Mouse (Mus musculus) cerebellum, adult 2 months (tissue): ENCODE data around the gene Usb1. TPM values are rescaled to one million over a fixed set of nuclear protein-coding genes. Genes with fewer than 3 reads are reported as not detected.

Experiments used
- DNase-seq, 2 experiments: peaks; one replicate each; pipeline ENCODE4 v3.0.0; 2021
- H3K27ac ChIP-seq: fragments of 200-500 bp; 2 replicates; pipeline ENCODE4 v1.5.1; 2012; ENCODE audit warnings: low read length, control low read depth, inconsistent platforms; ENCODE audit not compliant: insufficient read depth
- H3K27me3 ChIP-seq: fragments of 200-500 bp; 2 replicates; pipeline ENCODE4 v1.6.1; 2012; ENCODE audit warnings: inconsistent platforms, mild to moderate bottlenecking, low read length, moderate library complexity; ENCODE audit not compliant: control insufficient read depth, insufficient read depth
- H3K4me1 ChIP-seq: fragments of 200-500 bp; 2 replicates; pipeline ENCODE4 v1.6.1; 2011; ENCODE audit warnings: low read length; ENCODE audit not compliant: control insufficient read depth, insufficient read depth
- H3K4me3 ChIP-seq: fragments of 200-500 bp; replicated peaks from 2 replicates; pipeline ENCODE3; 2011; ENCODE audit warnings: mild to moderate bottlenecking, low read depth, low read length, control low read depth; ENCODE audit not compliant: insufficient read depth
- CTCF ChIP-seq: fragments of 200-500 bp; IDR thresholded peaks from 2 replicates; pipeline ENCODE4 v1.5.1; 2011; ENCODE audit warnings: low read depth, mild to moderate bottlenecking, control low read depth, low read length, moderate library complexity, borderline replicate concordance; ENCODE audit not compliant: insufficient read depth
- POLR2A ChIP-seq: fragments of 200-500 bp; IDR thresholded peaks from 2 replicates; pipeline ENCODE4 v1.6.1; 2011; ENCODE audit warnings: low read length, control low read depth, borderline replicate concordance; ENCODE audit not compliant: insufficient read depth
- WGBS: fragments of 180-500 bp; shearing (Covaris S2); methylation state at CpG from one replicate; pipeline ENCODE4 v1.1.7; 2018; 5-methylcytosine and 5-hydroxymethylcytosine counted together
- polyA plus RNA-seq: library from polyadenylated mRNA; depleted of rRNA; stranded (reverse); fragments of >200 nt; gene quantifications from 2 replicates; pipeline ENCODE4 v1.2.3, GENCODE M21; 2012

Usb1 gene
- polyA plus RNA-seq, 1 experiment: 12.4 TPM

- WGBS: 5% methylated on average over 62 of the region's 62 CpGs
- DNase-seq: peak; percentile 42 to 54
- peak overlapping the region; percentile 48 for H3K4me3 ChIP-seq
- TF ChIP-seq POLR2A (no peak), CTCF (no peak)
- no peak overlapping the region for H3K27ac ChIP-seq
- no peaks in the 10 kb centered on the region for H3K27me3 ChIP-seq
- peaks cover 4% of the 10 kb centered on the region; the same call in 1 of the 2 replicates for H3K4me1 ChIP-seq
Observed at GRCm38 (mm10) chr8:95352871-95353866, 21.1 kb downstream of the Usb1 start.

DNA sequence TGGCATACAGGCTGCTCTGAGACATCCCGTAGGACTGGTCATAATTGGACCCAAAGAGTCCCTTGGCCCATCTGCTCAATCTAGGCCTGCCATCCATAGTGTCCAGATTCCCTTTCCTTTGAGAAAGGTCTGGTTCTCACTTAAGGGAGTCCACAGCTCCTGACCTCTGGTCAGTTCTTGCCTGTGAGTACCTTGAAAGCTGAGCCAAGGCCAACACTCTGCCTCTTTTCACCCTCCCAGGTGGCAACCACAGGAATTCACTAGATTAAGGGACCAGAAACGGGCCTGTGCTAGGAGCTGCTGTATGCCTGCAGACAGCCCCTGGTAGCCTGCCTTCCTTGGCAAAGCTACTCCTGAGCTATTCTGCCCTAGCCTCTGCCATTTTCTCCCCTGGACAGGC lies 22.5 kb downstream of the Usb1 start:
- Histone ChIP-seq H3K4me3 (no peak overlapping the region), H3K27ac (no peak overlapping the region), H3K4me1 (no peaks in the 10 kb centered on the region; the same call in 1 of the 2 replicates), H3K27me3 (no peaks in the 10 kb centered on the region)
- TF ChIP-seq CTCF: no peak
- TF ChIP-seq POLR2A: no peak
- DNase-seq: no peak
- 87% methylated on average over 2 of the region's 2 CpGs for WGBS

DNA sequence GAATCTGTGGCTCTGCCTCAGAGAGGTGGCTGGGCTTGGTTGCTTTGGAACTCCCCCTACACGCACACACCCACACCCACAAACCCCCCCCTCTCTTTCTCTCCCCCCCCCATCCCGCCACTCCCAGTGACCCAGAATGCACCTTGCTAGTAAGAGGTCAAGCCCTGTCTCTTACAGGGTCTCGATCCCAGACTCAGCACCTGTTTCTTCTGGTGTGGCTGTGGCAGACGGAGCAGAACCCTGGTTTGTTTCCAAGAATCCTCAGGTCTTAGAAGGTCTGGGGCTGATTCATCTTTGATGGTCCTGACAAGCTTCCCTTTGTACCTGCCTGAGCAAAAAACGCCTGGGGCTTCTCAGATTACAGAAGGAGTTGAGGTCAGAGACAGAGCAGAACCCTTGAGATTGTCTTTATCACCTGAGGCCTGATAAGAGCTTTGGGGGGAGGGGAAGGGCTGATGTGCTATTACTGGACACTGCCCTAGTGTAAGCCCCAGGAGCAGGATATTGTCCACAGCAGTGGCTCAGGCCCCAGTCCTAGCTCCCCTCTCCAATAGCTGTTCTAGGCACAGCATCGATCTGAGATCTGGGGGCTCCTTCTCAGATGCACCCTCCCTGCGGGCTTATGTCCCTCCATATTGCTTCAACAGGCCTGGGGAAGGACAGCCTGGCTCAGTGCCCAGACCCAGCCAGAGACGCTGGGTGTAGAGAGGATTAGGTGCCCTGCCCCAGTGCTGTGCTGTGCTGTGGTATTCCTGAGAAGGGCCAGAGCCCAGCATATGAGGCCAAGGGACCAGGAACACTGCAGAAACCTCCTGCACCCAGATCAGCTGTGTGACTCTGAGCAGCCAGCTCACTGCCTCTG lies 26.7 kb downstream of the Usb1 start:
- H3K4me1 ChIP-seq: no peaks in the 10 kb centered on the region; the same call in 1 of the 2 replicates

GRCm38 (mm10) chr8:95360181-95361015 lies 28.3 kb downstream of the Usb1 start:
- no peak overlapping the region for H3K27ac ChIP-seq
- H3K27me3 ChIP-seq: no peaks in the 10 kb centered on the region
- TF ChIP-seq CTCF (no peak), POLR2A (no peak)
- DNase-seq: no peak
- 25% methylated on average over 7 of the region's 7 CpGs for WGBS
- H3K4me1 ChIP-seq: no peaks in the 10 kb centered on the region; the same call in 1 of the 2 replicates
- H3K4me3 ChIP-seq: no peak overlapping the region

More for the DNA sequence above, 26.7 kb downstream of the Usb1 start:
- no peak overlapping the region for H3K4me3 ChIP-seq
- no peak overlapping the region for H3K27ac ChIP-seq
- TF ChIP-seq CTCF (no peak), POLR2A (no peak)
- 46% methylated on average over 8 of the region's 8 CpGs for WGBS
- no peak for DNase-seq
- H3K27me3 ChIP-seq: no peaks in the 10 kb centered on the region

DNA sequence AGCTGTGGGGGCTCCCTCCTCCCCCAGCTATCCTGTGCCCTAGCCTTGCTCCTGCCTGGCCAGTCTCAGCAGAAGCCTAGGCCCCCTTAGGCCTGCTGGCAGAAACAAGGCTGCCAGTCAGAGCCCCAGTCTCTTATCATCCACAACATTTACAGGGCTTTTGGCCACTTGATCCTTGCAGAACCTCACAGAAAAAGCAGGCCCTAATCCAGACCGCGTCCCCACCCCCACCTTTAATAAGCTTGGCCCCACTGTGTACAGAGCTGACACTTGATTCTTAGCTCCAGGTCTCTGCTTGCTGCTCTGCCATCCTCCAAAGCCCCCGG lies 28.9 kb downstream of the Usb1 start:
- no peaks in the 10 kb centered on the region for H3K27me3 ChIP-seq
- H3K4me3 ChIP-seq: no peak overlapping the region
- no peak overlapping the region for H3K27ac ChIP-seq
- H3K4me1 ChIP-seq: no peaks in the 10 kb centered on the region; the same call in 1 of the 2 replicates
- WGBS: 71% methylated on average over 3 of the region's 3 CpGs
- no peak for TF ChIP-seq CTCF
- no peak for TF ChIP-seq POLR2A
- no peak for DNase-seq

DNA sequence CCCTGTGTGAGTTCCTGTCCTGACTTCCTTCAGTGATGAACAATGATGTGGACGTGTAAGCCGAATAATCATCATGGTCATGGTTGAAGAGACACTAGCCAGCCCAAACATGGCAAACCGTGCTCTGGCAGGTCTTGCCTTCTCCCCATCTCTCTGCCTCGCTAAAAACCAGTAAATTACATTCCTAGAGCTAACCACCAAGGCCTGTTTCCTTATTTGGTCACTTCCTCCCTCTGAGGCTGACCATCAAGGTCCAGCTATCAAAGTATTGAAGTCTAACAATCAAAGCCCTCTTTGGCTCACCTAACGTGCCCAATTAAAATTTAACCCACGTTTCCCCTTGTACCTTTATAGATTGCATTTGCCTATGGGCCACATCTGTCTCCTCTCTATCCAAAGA lies 30.2 kb downstream of the Usb1 start:
- WGBS: 79% methylated on average over 6 of the region's 6 CpGs
- DNase-seq: no peak
- TF ChIP-seq POLR2A: no peak
- TF ChIP-seq CTCF: no peak
- Histone ChIP-seq H3K27ac (no peak overlapping the region), H3K4me1 (no peaks in the 10 kb centered on the region; the same call in 1 of the 2 replicates), H3K27me3 (no peaks in the 10 kb centered on the region), H3K4me3 (no peak overlapping the region)

DNA sequence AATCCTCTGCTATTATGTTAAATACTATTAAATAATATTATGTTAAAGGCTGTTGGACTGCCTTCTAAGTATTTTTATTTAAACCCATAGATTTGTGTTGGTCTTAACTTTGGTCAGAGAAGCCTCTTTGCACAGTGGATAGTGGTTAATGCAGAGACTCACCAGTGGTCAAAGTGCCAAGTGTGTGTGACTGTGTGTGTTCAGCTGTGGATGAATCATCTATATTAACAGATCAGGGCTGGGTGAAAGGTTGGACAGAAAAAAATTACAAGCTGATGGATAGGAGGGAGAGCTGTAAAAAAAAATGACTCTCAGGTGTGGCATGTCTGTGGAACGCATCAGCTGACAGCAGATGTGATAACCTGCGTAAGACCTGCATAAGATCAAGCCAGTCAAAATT lies 31.8 kb downstream of the Usb1 start:
- DNase-seq: no peak
- H3K27me3 ChIP-seq: no peaks in the 10 kb centered on the region
- TF ChIP-seq CTCF (no peak), POLR2A (no peak)
- H3K27ac ChIP-seq: no peak overlapping the region
- no peaks in the 10 kb centered on the region; the same call in 1 of the 2 replicates for H3K4me1 ChIP-seq
- no peak overlapping the region for H3K4me3 ChIP-seq
- 98% methylated on average over 2 of the region's 2 CpGs for WGBS
